Mouse (Mus musculus) intestine, embryonic 16.5 days (tissue): ENCODE measurements at regions not wholly inside any gene's neighbourhood (a gene's known extent, or its start where the extent isn't known, plus 50 kb on each side); places are given as distances from the start of the nearest gene placed in this dataset.

ENCODE experiments used
- ATAC-seq: fragments of 200-750 bp; cut with Nextera tagmentation; 2 replicates; pipeline ENCODE4 v1.8.0; 2017; ENCODE audit warnings: moderate TSS enrichment, moderate library complexity
- H3K27ac ChIP-seq: fragments of 300-500 bp; sonication (generic); 2 replicates; pipeline ENCODE4 v1.5.1; 2014; ENCODE audit warnings: mild to moderate bottlenecking, low read length
- H3K27me3 ChIP-seq: fragments of 300-500 bp; sonication (generic); replicated peaks from 2 replicates; pipeline ENCODE4 v1.6.1; 2014; ENCODE audit warnings: low read length, control low read depth, mixed read lengths; ENCODE audit not compliant: control insufficient read depth, insufficient read depth
- H3K36me3 ChIP-seq: fragments of 300-500 bp; sonication (generic); 2 replicates; pipeline ENCODE4 v1.6.1; 2014; ENCODE audit warnings: low read length, control low read depth; ENCODE audit not compliant: control insufficient read depth, insufficient read depth
- H3K4me1 ChIP-seq: fragments of 300-500 bp; sonication (generic); 2 replicates; pipeline ENCODE4 v1.6.1; 2014; ENCODE audit warnings: low read length, control low read depth, mixed read lengths; ENCODE audit not compliant: control insufficient read depth, insufficient read depth
- H3K4me2 ChIP-seq: fragments of 300-500 bp; sonication (generic); 2 replicates; pipeline ENCODE4 v1.6.1; 2014; ENCODE audit warnings: low read depth, low read length, control low read depth
- H3K4me3 ChIP-seq: fragments of 300-500 bp; sonication (generic); 2 replicates; pipeline ENCODE4 v1.5.1; 2014; ENCODE audit warnings: mild to moderate bottlenecking, low read length
- H3K9ac ChIP-seq: fragments of 300-500 bp; sonication (generic); 2 replicates; pipeline ENCODE4 v1.6.1; 2014; ENCODE audit warnings: low read depth, low read length
- H3K9me3 ChIP-seq: fragments of 300-500 bp; sonication (generic); 2 replicates; pipeline ENCODE4 v1.6.1; 2016; ENCODE audit warnings: low read length, control low read depth; ENCODE audit not compliant: control insufficient read depth
- WGBS: fragments of 180-500 bp; shearing (Covaris S2); extraction: QIAGEN DNeasy Blood & Tissue Kit; methylation state at CpG from one replicate; pipeline ENCODE4 v1.1.7; 2014; 5-methylcytosine and 5-hydroxymethylcytosine counted together

GRCm38 (mm10) chr4:124257006-124257405, 339.2 kb upstream of the 4930535I16Rik start:
- no peaks in the 10 kb centered on the region for H3K9me3 ChIP-seq
- H3K9ac ChIP-seq, result no peak overlapping the region
- no peak overlapping the region for H3K4me2 ChIP-seq
- 20% methylated on average over 8 of the region's 9 CpGs for WGBS
- H3K27me3 ChIP-seq, result no peaks in the 10 kb centered on the region
- ATAC-seq, result no peak
- H3K4me1 ChIP-seq, result no peaks in the 10 kb centered on the region
- no peak overlapping the region for H3K27ac ChIP-seq
- H3K36me3 ChIP-seq, result no peaks in the 10 kb centered on the region
- no peak overlapping the region for H3K4me3 ChIP-seq

GRCm38 (mm10) chr4:124256515-124256914, 338.7 kb upstream of the 4930535I16Rik start:
- WGBS, result 59% methylated on average over 7 of the region's 7 CpGs
- H3K4me1 ChIP-seq, result no peaks in the 10 kb centered on the region
- H3K36me3 ChIP-seq, result no peaks in the 10 kb centered on the region
- no peak overlapping the region for H3K27ac ChIP-seq
- no peak overlapping the region for H3K4me3 ChIP-seq
- ATAC-seq, result no peak
- H3K4me2 ChIP-seq, result no peak overlapping the region
- no peaks in the 10 kb centered on the region for H3K27me3 ChIP-seq
- H3K9me3 ChIP-seq, result no peaks in the 10 kb centered on the region
- H3K9ac ChIP-seq, result no peak overlapping the region

- no peak for ATAC-seq
- 61% methylated on average over 7 of the region's 7 CpGs for WGBS
- H3K9ac ChIP-seq, result no peak overlapping the region
- no peak overlapping the region for H3K27ac ChIP-seq
- no peaks in the 10 kb centered on the region for H3K9me3 ChIP-seq
- no peaks in the 10 kb centered on the region for H3K4me1 ChIP-seq
- H3K36me3 ChIP-seq, result no peaks in the 10 kb centered on the region
- H3K4me3 ChIP-seq, result no peak overlapping the region
- H3K4me2 ChIP-seq, result no peak overlapping the region
- no peaks in the 10 kb centered on the region for H3K27me3 ChIP-seq
Observed at GRCm38 (mm10) chr4:124255183-124255543, 337.3 kb upstream of the 4930535I16Rik start.

GRCm38 (mm10) chr4:124254446-124255182, 336.8 kb upstream of the 4930535I16Rik start:
- no peak for ATAC-seq
- Histone ChIP-seq H3K36me3 (no peaks in the 10 kb centered on the region), H3K4me3 (no peak overlapping the region), H3K4me2 (no peak overlapping the region), H3K9me3 (no peaks in the 10 kb centered on the region), H3K27me3 (no peaks in the 10 kb centered on the region), H3K9ac (no peak overlapping the region), H3K27ac (no peak overlapping the region), H3K4me1 (no peaks in the 10 kb centered on the region)
- WGBS, result 50% methylated on average over 22 of the region's 22 CpGs

- 21% methylated on average over 13 of the region's 13 CpGs for WGBS
- no peak for ATAC-seq
- Histone ChIP-seq H3K4me2 (no peak overlapping the region), H3K9ac (no peak overlapping the region), H3K4me3 (no peak overlapping the region), H3K9me3 (no peaks in the 10 kb centered on the region), H3K36me3 (no peaks in the 10 kb centered on the region), H3K27ac (no peak overlapping the region), H3K27me3 (no peaks in the 10 kb centered on the region; the same call in 1 of the 2 replicates), H3K4me1 (no peaks in the 10 kb centered on the region)
Observed at GRCm38 (mm10) chr4:124241600-124241999, 323.8 kb upstream of the 4930535I16Rik start.

GRCm38 (mm10) chr4:124236476-124236875, 318.7 kb upstream of the 4930535I16Rik start:
- no peak for ATAC-seq
- 47% methylated on average over 16 of the region's 16 CpGs for WGBS
- H3K27me3 ChIP-seq, result no peaks in the 10 kb centered on the region

GRCm38 (mm10) chr4:124228537-124228936, 310.7 kb upstream of the 4930535I16Rik start:
- Histone ChIP-seq H3K4me1 (no peaks in the 10 kb centered on the region), H3K9me3 (no peaks in the 10 kb centered on the region), H3K27me3 (no peaks in the 10 kb centered on the region), H3K27ac (no peak overlapping the region), H3K36me3 (no peaks in the 10 kb centered on the region), H3K4me2 (no peak overlapping the region), H3K9ac (no peak overlapping the region), H3K4me3 (no peak overlapping the region)
- 12% methylated on average over 17 of the region's 17 CpGs for WGBS
- no peak for ATAC-seq

More at GRCm38 (mm10) chr4:124236476-124236875, 318.7 kb upstream of the 4930535I16Rik start:
- Histone ChIP-seq H3K36me3 (no peaks in the 10 kb centered on the region), H3K4me3 (no peak overlapping the region), H3K9me3 (no peaks in the 10 kb centered on the region), H3K27ac (no peak overlapping the region), H3K9ac (no peak overlapping the region), H3K4me2 (no peak overlapping the region), H3K4me1 (no peaks in the 10 kb centered on the region)

GRCm38 (mm10) chr4:124223646-124224500, 306.1 kb upstream of the 4930535I16Rik start:
- Histone ChIP-seq H3K9ac (no peak overlapping the region), H3K9me3 (no peaks in the 10 kb centered on the region), H3K36me3 (no peaks in the 10 kb centered on the region), H3K4me2 (no peak overlapping the region), H3K4me3 (no peak overlapping the region), H3K27ac (no peak overlapping the region), H3K4me1 (no peaks in the 10 kb centered on the region), H3K27me3 (no peaks in the 10 kb centered on the region)
- no peak for ATAC-seq
- 70% methylated on average over 15 of the region's 15 CpGs for WGBS

- H3K27ac ChIP-seq, result no peak overlapping the region
- no peaks in the 10 kb centered on the region for H3K9me3 ChIP-seq
- no peak overlapping the region for H3K4me2 ChIP-seq
- H3K27me3 ChIP-seq, result no peaks in the 10 kb centered on the region
- no peak overlapping the region for H3K4me3 ChIP-seq
- no peaks in the 10 kb centered on the region for H3K36me3 ChIP-seq
- ATAC-seq, result no peak
- H3K9ac ChIP-seq, result no peak overlapping the region
- 81% methylated on average over 4 of the region's 4 CpGs for WGBS
- no peaks in the 10 kb centered on the region for H3K4me1 ChIP-seq
Observed at GRCm38 (mm10) chr4:124221736-124222135, 303.9 kb upstream of the 4930535I16Rik start.
